Comparison of ENCODE assay signal across 8 mouse cellular contexts in the genomic region with DNA sequence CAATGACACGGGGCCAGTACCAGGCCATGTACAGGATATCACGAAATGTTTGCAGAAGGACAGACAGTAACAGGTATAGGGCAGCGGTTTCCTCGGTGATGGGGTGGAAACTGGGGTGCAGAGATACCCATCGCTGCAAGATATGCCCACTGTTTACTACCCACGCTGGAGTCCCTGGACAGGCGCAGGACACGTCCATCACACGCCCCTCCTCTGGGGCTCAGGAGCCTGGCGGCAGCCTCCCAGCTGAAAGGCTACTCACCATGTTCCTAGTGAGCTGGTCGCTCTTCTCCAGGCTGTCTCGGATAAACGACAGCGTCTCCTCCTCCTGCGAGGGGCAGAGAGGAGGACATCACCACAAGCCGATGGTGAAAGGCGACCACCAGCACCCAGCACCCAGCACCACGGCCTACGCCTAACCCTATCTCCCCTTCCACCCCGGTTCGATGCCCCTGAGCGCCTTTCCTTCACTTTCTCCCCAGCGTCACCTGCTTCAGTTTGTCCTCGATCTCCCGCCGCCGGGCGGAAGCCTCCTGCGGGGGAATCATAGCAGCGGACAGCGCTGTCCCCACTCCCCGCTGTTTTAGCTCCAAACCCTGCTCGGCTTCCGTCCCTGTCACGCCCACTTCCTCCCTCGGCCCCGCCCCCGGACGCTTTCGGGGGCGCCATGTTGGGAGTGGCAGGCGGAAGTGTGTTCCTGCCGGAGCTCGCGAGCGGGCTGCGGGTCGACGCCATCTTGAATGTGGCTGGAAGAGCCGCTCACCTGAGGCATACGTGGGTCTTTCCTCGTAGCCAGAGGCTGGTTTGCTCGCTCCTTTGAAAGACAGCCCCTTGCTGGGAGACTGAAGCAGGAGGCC. TPM values are rescaled to one million over a fixed set of nuclear protein-coding genes. Genes with fewer than 3 reads are reported as not detected.
DNase-seq lines count a peak whose midpoint lies in the region; ATAC-seq lines count a peak whose summit lies in the region.

No protein-coding gene starts in this region.

- peak; percentile 89 for ATAC-seq in megakaryocyte progenitor cell, adult 5-6 weeks (replicated peaks; ENCODE audit: poor library complexity)

- DNase-seq in adipocyte (ENCODE audit: low spot score): peak; percentile 93
- DNase-seq in embryo, embryonic 10 days (ENCODE audit: low spot score): peak; percentile 94
- DNase-seq in gastrocnemius, postnatal 10 days: peak; percentile 95
- DNase-seq in induced T-regulatory cell, adult 2 months (ENCODE audit: low read depth): peak; percentile 97
- peak; percentile 69 to 90 for DNase-seq in left cerebral cortex, adult 9 months (ENCODE audit: low spot score in 2 of 2)
- peak; percentile 93 for DNase-seq in right cerebral cortex, postnatal 14 days
- DNase-seq in urinary bladder, postnatal 36 days (ENCODE audit: low spot score in 2 of 2): peak; percentile 91 to 93

RNA-seq across cellular contexts. Expression of a gene that starts 0.7 kb away (rescaled TPM):
- total RNA-seq in gastrocnemius, postnatal 10 days (2021): 10 to 100 TPM; 62.7 to 68.3 TPM
- 29.1 and 44.3 TPM in 2 replicates for total RNA-seq in megakaryocyte progenitor cell, adult 5-6 weeks (2015)
- total RNA-seq in megakaryocyte progenitor cell, adult 5-6 weeks (2017): 21.7 and 22.1 TPM in 2 replicates

RNA-seq across cellular contexts. Expression of a gene that starts 25.6 kb away (rescaled TPM):
- total RNA-seq in gastrocnemius, postnatal 10 days (2021): under 1 TPM; 0.66 to 0.84 TPM
- total RNA-seq in megakaryocyte progenitor cell, adult 5-6 weeks (2015): not detected in 2 replicates
- not detected in 2 replicates for total RNA-seq in megakaryocyte progenitor cell, adult 5-6 weeks (2017)

RNA-seq across cellular contexts. Expression of a gene that starts 28.8 kb away (rescaled TPM):
- total RNA-seq in gastrocnemius, postnatal 10 days (2021): under 1 TPM; 0.14 to 0.29 TPM
- total RNA-seq in megakaryocyte progenitor cell, adult 5-6 weeks (2015): not detected in 2 replicates
- not detected in 2 replicates for total RNA-seq in megakaryocyte progenitor cell, adult 5-6 weeks (2017)

RNA-seq across cellular contexts. Expression of a gene that starts 32.3 kb away (rescaled TPM):
- total RNA-seq in gastrocnemius, postnatal 10 days (2021): 10 to 100 TPM; 74.6 to 77.9 TPM
- 59.1 and 65.6 TPM in 2 replicates for total RNA-seq in megakaryocyte progenitor cell, adult 5-6 weeks (2015)
- 63.1 and 67.3 TPM in 2 replicates for total RNA-seq in megakaryocyte progenitor cell, adult 5-6 weeks (2017)

Comparison
In these comparisons a context has a peak if more than half of its experiments do, and no peak if none do; other contexts are left out.
1. Peak in every context shown above with its lines: DNase-seq and ATAC-seq.